Mouse (Mus musculus) E14TG2a.4 (cell line): ENCODE measurements at regions not wholly inside any gene's neighbourhood (a gene's known extent, or its start where the extent isn't known, plus 50 kb on each side); places are given as distances from the start of the nearest gene placed in this dataset.

Experiments
- H3K27me3 ChIP-seq: 2 replicates; pipeline ENCODE4 v1.6.1; 2014; ENCODE audit warnings: low read length, control low read depth; ENCODE audit not compliant: insufficient read depth
- H3K36me3 ChIP-seq: 2 replicates; pipeline ENCODE4 v1.6.1; 2014; ENCODE audit warnings: low read length, control low read depth; ENCODE audit not compliant: insufficient read depth
- H3K4me1 ChIP-seq: replicated peaks from 2 replicates; pipeline ENCODE4 v1.6.1; 2014; ENCODE audit warnings: low read depth, low read length, control low read depth
- H3K4me3 ChIP-seq: replicated peaks from 2 replicates; pipeline ENCODE4 v1.5.1; 2014; ENCODE audit warnings: mild to moderate bottlenecking, low read length
- H3K9me3 ChIP-seq: 2 replicates; pipeline ENCODE4 v1.6.1; 2014; ENCODE audit warnings: low read length, control low read depth
- CTCF ChIP-seq: conservative IDR thresholded peaks from 2 replicates; pipeline ENCODE4 v1.5.1; 2014; ENCODE audit warnings: low read length
- NANOG ChIP-seq: IDR thresholded peaks from 2 replicates; pipeline ENCODE4 v1.6.1; 2014; ENCODE audit warnings: borderline replicate concordance, low read length, mixed read lengths
- POU5F1 ChIP-seq: IDR thresholded peaks from 2 replicates; pipeline ENCODE4 v1.6.1; 2014; ENCODE audit warnings: low read length, borderline replicate concordance

GRCm38 (mm10) chr13:31318008-31318407 lies 237.9 kb upstream of the Foxq1 start:
- H3K36me3 ChIP-seq: no peaks in the 10 kb centered on the region
- no peak overlapping the region for H3K4me3 ChIP-seq
- H3K9me3 ChIP-seq: no peaks in the 10 kb centered on the region
- H3K27me3 ChIP-seq: no peaks in the 10 kb centered on the region; the same call in 1 of the 2 replicates
- H3K4me1 ChIP-seq: 0 out of 2 replicates have a peak, but pooled peaks cover 5% of the 10 kb centered on the region
- TF ChIP-seq CTCF: no peak
- TF ChIP-seq NANOG: no peak
- no peak for TF ChIP-seq POU5F1

- Histone ChIP-seq H3K4me3 (no peak overlapping the region), H3K27me3 (no peaks in the 10 kb centered on the region), H3K36me3 (no peaks in the 10 kb centered on the region), H3K9me3 (no peaks in the 10 kb centered on the region), H3K4me1 (0 out of 2 replicates have a peak, but pooled peaks cover 5% of the 10 kb centered on the region)
- no peak for TF ChIP-seq POU5F1
- TF ChIP-seq CTCF: no peak
- TF ChIP-seq NANOG: no peak
These were observed 234.5 kb upstream of the Foxq1 start for GRCm38 (mm10) chr13:31321411-31321810.

GRCm38 (mm10) chr13:31326269-31326851 lies 229.6 kb upstream of the Foxq1 start:
- H3K9me3 ChIP-seq: peaks cover 5% of the 10 kb centered on the region; the same call in 1 of the 2 replicates
- H3K36me3 ChIP-seq: no peaks in the 10 kb centered on the region
- TF ChIP-seq CTCF: no peak
- no peaks in the 10 kb centered on the region for H3K27me3 ChIP-seq
- no peak overlapping the region for H3K4me3 ChIP-seq
- 0 out of 2 replicates have a peak, but pooled peaks cover 3% of the 10 kb centered on the region for H3K4me1 ChIP-seq

GRCm38 (mm10) chr13:31327511-31327951 lies 228.4 kb upstream of the Foxq1 start:
- H3K9me3 ChIP-seq: peaks cover 5% of the 10 kb centered on the region; the same call in 1 of the 2 replicates
- TF ChIP-seq POU5F1 (no peak), NANOG (no peak), CTCF (no peak)
- H3K36me3 ChIP-seq: no peaks in the 10 kb centered on the region
- H3K4me3 ChIP-seq: no peak overlapping the region
- H3K4me1 ChIP-seq: no peaks in the 10 kb centered on the region
- H3K27me3 ChIP-seq: no peaks in the 10 kb centered on the region

- Histone ChIP-seq H3K27me3 (no peaks in the 10 kb centered on the region), H3K9me3 (peaks cover 5% of the 10 kb centered on the region; the same call in 1 of the 2 replicates), H3K4me1 (no peaks in the 10 kb centered on the region), H3K4me3 (no peak overlapping the region), H3K36me3 (no peaks in the 10 kb centered on the region)
- TF ChIP-seq CTCF (no peak), NANOG (no peak)
These were observed 227.2 kb upstream of the Foxq1 start for GRCm38 (mm10) chr13:31328756-31329155.

GRCm38 (mm10) chr13:31330731-31331130 lies 225.2 kb upstream of the Foxq1 start:
- H3K36me3 ChIP-seq: no peaks in the 10 kb centered on the region
- no peak overlapping the region for H3K4me3 ChIP-seq
- no peaks in the 10 kb centered on the region for H3K27me3 ChIP-seq
- no peaks in the 10 kb centered on the region for H3K4me1 ChIP-seq
- no peak for TF ChIP-seq POU5F1
- peaks cover 5% of the 10 kb centered on the region; the same call in 1 of the 2 replicates for H3K9me3 ChIP-seq

- Histone ChIP-seq H3K9me3 (no peaks in the 10 kb centered on the region), H3K36me3 (no peaks in the 10 kb centered on the region), H3K4me1 (no peaks in the 10 kb centered on the region), H3K27me3 (no peaks in the 10 kb centered on the region), H3K4me3 (no peak overlapping the region)
- no peak for TF ChIP-seq CTCF
- TF ChIP-seq POU5F1: no peak
- TF ChIP-seq NANOG: no peak
These were observed 221.0 kb upstream of the Foxq1 start for GRCm38 (mm10) chr13:31334981-31335380.

- no peaks in the 10 kb centered on the region for H3K36me3 ChIP-seq
- TF ChIP-seq NANOG (no peak), POU5F1 (no peak), CTCF (no peak)
- H3K4me3 ChIP-seq: no peak overlapping the region
- H3K4me1 ChIP-seq: no peaks in the 10 kb centered on the region
- H3K27me3 ChIP-seq: no peaks in the 10 kb centered on the region
- no peaks in the 10 kb centered on the region for H3K9me3 ChIP-seq
These were observed 218.3 kb upstream of the Foxq1 start for GRCm38 (mm10) chr13:31337631-31338030.

GRCm38 (mm10) chr13:31339386-31339785 lies 216.5 kb upstream of the Foxq1 start:
- H3K4me3 ChIP-seq: no peak overlapping the region
- no peaks in the 10 kb centered on the region for H3K27me3 ChIP-seq
- TF ChIP-seq CTCF (no peak), POU5F1 (no peak), NANOG (no peak)
- H3K9me3 ChIP-seq: no peaks in the 10 kb centered on the region
- H3K36me3 ChIP-seq: no peaks in the 10 kb centered on the region
- no peaks in the 10 kb centered on the region for H3K4me1 ChIP-seq
